Mouse (Mus musculus) cerebellum, postnatal 25 days (tissue): ENCODE measurements around the gene Srebf2.

Experiments
- DNase-seq, 2 experiments: peaks; one replicate each; pipeline ENCODE4 v3.0.0; 2021; ENCODE audit warnings: mixed read lengths in 2 of 2

Srebf2 gene

GRCm38 (mm10) chr15:82208307-82208706 is 61.3 kb downstream of the Srebf2 start:
- no peak for DNase-seq

GRCm38 (mm10) chr15:82209295-82210050 is 62.5 kb downstream of the Srebf2 start:
- peak; percentile 56 to 72 for DNase-seq

DNA sequence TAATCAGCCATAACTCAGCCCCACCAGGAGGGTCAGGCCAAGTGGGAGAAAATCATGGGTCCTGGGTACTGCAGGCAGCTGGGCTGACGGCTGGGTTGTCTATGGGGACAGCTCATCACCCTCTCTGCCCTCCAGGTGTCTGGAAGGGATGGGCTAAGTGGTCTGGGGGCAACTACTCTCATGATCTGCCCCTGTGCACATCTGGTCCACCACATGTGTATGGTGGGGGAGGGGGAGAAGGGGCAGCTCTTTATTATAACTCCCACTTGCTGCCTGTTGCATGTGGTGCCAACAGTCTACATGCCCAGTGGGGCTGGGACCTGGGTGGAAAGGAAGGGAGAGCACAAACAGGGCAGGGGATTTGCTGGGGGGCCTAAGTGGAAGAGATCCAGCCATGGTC is 63.8 kb downstream of the Srebf2 start:
- peak in 1 of 2 experiments; percentile 37 for DNase-seq

DNA sequence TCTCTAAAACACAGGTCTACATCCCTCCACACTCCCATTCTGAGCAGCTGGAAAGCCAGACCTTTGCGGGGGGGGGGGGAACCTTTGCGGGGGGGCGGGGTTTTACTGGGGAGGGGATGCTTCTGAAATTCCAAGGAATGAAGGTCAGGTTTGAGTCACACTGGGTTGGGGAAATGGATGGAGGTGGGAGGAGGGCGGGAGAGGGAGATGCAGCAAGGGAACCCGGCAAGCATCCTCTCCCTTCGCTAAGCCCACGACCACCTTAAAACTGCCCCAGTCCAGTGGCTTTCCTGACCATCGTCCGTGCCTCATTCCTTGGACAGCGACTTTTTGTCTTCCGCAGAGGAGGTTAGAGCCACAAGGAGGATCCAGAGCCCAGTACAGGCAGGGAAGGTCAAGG is 64.3 kb downstream of the Srebf2 start:
- no peak for DNase-seq

DNA sequence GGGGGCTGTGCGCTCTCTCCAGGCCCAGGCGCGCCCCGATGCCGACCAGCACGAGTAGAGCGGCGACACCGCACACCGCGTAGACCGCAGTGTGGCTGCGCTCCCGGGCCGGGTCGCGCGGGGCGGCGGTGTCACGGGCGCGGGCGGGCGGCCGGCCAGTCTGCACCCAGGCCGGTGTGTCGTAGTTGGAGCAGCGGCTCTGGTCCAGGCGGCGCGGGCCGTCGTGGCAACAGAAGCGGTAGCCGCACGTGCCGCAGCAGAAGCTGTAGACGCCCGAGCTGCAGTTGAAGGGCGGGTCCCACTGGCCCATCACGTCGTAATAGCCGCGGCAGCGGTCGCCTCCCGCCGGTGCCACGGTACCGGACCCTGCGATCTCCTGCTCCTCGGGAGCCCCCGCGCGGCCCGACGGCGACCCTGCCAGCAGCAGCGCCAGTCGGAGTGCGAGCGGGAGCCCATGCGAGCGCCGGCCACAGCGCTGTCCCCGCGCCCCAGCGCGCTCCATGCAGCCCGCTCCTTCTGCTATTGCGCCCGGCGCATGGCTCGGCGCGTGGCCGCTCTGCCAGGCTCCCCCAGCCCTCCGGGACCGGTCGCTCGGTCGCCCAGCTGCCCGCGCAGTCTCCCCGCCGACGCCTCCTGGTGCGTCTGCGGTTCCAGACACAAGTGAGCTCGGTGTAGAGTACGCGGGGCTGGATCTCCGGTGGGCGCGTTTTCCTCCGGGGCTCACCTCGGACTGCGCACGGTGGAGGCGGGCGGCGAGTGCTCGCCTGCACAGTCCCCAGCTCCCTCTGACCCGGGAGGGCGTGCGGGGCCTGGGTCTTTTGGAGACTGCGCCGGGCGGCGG is 65.2 kb downstream of the Srebf2 start:
- peak; percentile 80 for DNase-seq

DNA sequence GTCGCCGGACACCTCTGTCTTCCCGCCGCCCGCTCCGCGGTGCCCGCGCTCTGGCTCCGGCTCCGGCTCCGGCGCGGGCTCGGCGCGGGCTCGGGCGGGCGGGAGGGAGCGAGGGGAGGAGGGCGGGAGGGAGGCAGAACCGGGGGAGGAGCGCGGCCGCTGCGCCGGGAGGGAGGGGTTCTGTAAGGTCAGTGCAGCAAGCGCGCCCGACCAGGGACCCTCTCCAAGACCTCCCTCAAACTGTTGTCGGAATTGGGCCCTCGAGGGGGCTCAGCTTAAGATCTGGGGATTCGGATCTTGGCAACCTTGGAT is 65.7 kb downstream of the Srebf2 start, which contains the start of gene Shisa8:
TSS of gene Shisa8 (minus strand) at position 64 of the 312 bp plus-strand sequence.
- DNase-seq, result peak in 1 of 2 experiments; percentile 86

- DNase-seq, result peak in 1 of 2 experiments; percentile 49
These were observed 66.2 kb downstream of the Srebf2 start for GRCm38 (mm10) chr15:82213222-82213621.

DNA sequence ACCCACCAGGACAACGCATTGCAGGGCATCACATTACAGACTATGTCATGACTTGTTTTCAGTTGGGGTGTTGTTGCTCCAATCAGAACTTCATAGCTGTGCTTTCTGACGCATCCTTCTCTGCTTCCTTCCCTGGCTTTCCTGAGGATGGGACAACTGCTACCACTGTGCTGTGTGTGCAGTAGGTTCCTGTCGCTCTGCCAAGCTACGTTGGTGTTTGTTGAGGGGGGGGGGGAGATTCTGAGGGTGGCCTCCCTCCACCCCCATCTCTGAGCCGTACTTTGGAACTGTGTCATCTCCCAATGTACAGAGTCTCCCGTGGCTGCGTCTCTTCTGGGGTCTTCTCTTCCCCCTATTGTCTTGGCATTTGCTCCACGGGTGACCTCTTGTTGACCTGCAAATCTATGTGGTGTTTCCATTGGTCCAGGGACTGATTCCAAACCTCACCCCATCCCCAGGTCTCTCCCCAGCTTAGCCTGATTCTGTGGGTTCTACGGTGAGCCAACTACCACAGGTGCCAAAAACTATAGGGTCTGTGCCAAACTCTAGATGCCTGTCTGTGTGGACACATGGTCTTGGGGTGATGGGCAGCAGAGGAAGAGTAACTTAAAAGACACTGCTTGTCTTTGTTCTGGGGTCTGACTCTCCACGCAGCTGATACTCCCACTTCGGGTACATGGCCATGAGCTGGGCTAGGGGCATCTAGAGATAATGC is 68.5 kb downstream of the Srebf2 start:
- peak; percentile 66 to 74 for DNase-seq

- DNase-seq, result peak; percentile 57 to 70
These were observed 69.3 kb downstream of the Srebf2 start for GRCm38 (mm10) chr15:82216142-82216827.

DNA sequence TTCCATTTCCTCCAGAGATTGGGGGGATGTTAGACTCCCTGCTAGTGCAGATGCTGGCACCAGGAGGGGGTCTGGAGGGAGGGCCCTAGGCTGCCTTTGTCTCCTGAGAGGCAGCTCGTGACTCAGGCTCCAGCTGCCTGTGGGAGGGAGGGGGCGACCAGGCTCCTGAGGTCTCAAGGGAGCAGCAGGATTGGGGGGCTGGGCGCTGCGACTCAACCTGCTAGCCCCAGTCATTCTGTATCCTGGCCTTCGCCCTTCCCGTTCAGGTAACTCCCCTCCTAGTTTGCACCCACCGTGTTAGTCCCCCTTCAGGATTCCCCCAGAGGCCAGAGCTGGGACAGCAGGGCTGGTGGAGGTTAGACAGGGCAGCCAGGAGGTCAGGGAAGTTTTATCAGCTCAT is 70.1 kb downstream of the Srebf2 start:
- no peak for DNase-seq

- DNase-seq, result no peak
These were observed 71.0 kb downstream of the Srebf2 start for GRCm38 (mm10) chr15:82217980-82218379.

DNA sequence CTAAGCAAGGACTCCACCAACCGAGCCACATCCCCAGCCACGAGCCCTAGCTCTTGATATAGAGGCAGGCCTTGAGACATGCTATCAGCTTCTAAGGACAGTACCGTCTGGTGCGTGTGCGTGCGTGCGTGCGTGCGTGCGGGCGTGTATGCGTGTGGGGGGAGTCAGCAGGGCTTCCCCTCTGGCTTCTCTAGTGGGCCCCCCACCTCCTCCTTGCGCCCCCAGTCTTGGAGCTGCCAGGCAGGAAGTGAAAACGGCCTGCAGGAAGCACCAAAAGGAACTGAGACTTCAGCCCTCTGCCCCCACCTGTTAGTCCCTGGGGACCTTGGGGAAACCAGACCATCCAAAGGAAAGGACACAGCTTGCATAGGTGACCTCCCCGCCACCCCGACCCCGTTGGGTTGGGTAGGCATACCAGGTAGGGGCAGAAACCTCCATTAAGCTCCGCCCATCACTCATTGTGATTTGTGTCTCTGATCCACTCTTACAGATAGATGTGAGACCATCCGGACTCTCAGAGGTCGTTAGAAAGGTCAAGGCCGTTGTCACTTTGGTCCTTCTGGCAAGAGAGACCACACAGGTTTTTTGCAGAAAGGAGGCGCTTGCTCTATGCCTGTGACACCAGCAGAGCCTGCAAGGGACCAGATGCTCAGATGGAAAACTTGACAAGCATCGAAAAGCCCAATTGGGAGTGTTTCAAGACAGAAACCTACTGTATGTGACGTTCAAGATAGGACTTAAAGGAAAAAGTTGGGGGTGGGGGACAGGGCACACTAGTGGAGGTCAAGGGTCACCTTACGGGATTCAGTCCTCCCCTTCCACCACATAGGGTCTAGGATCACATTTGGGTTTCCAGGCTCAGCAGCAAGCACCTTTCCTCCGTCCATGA is 72.0 kb downstream of the Srebf2 start:
- no peak for DNase-seq

- no peak for DNase-seq
These were observed 73.2 kb downstream of the Srebf2 start for GRCm38 (mm10) chr15:82220003-82220675.

DNA sequence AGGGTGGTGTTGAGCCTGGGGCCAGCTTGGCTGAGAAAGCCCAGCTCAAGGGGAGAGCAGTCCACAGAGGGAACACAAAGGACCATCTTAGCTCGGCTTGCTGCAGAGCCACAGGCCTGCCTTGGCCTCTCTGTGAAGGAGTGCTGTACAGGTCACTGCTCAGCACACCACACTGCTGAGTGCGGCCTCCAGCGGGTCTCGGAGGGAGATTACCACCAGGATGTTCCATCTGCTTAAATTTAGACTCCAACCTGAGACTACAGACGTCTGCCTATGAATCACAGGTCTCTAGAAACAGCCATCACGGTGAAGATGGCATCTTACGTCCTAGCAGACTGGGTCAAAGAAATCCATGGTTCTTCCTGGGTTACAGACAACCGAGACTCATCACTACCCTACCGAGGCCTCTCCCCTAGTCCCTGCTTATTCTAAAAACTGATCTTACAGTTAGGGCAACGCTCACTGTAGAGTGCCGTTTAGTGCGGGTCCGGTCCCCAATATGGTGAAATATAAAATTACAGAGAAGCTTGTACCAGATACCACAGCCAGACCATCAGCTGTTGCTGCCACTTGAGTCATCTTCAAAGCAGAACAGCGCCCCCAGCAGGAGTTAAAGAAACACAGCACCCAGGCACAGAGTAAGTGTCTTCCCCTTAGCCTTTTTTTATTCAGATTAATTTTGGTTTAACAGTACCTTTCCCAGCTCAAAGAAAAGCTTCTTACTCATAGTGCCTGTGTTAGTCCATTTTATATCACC is 74.3 kb downstream of the Srebf2 start:
- no peak for DNase-seq

DNA sequence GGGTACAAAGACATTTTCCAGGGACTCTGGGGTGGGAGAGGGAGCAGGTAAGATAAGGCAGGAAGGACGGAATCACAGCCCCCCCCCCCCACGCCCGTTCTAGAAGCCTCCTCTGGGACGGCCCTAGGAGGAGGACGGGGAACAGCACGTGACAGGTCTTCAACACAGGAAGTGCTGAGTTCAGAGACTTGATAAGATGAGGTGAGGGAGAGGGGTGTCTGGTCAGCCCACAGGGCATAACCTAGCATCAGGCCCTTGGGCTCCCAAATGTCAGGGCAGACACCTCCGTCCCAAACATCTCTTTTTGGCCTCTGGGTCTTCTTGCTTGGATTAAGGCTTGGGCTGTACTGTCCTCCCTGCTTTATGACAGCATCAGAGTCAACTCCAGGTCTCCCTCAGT is 76.3 kb downstream of the Srebf2 start:
- no peak for DNase-seq

- peak; percentile 46 to 50 for DNase-seq
These were observed 76.9 kb downstream of the Srebf2 start, which contains the start of gene Tnfrsf13c for GRCm38 (mm10) chr15:82223657-82224601. TSS of gene Tnfrsf13c (minus strand) at chr15:82224369.

DNA sequence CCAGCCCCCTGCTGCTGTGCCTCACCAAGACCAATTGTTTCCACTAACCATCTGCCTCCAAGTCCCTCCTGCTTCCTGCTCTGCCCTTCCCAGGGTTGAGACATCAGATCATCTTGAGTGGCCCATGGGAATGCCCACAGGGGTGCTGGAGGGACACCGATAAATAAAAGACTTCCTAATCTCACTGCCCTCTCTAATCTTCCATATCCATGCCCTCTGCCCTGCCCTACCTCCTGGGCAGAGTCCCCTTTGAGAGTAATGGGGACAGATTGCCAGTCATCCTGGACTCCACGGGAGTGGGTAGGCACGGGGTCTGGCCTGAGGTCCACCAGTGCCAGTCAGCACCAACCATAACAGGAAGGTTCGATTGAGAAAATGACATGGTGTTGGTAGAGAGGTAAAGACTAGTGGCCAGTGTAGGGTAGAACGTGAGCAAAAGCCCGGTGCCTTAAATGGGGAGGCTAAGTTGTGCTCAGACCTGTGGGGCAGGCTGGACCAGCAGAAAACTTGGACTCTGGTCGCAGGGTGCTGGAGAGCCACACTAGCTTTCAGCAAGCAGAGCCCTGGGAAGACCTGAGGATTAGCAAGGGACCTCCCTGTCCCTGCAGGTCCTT is 77.7 kb downstream of the Srebf2 start:
- no peak for DNase-seq

GRCm38 (mm10) chr15:82225769-82226168 is 78.8 kb downstream of the Srebf2 start:
- no peak for DNase-seq
